Mouse (Mus musculus): ENCODE measurements around the gene Ppp2r5a. TPM values are rescaled to one million over a fixed set of nuclear protein-coding genes. Genes with fewer than 3 reads are reported as not detected.

Ppp2r5a gene
- polyA plus RNA-seq, 2 experiments, result 21.0 to 23.8 TPM

GRCm38 (mm10) chr1:191350355-191350754, 52.7 kb downstream of the Ppp2r5a start:
- DNase-seq (ENCODE audit: low read depth in 3 of 3, low spot score in 3 of 3), result no peak
- Histone ChIP-seq H3K9ac (replicated peaks) (no peak overlapping the region), H3K27ac (no peak overlapping the region), H3K4me1 (replicated peaks; ENCODE audit: control insufficient read depth in 2 of 2, insufficient read depth in 2 of 2, low read length in 1 of 2) (peaks cover 0 to 5% of the 10 kb centered on the region in 2 experiments; a peak in 2 of 4 replicates), H3K36me3 (replicated peaks; ENCODE audit: control insufficient read depth, insufficient read depth, low read depth) (peaks cover 38% of the 10 kb centered on the region), H3K4me3 (ENCODE audit: insufficient read depth in 1 of 2, low read depth in 2 of 2, low read length in 2 of 2) (no peak overlapping the region), H3K27me3 (ENCODE audit: control insufficient read depth, insufficient read depth, low read length) (no peaks in the 10 kb centered on the region), H3K9me3 (ENCODE audit: control insufficient read depth, low read length) (no peaks in the 10 kb centered on the region), H3K4me2 (ENCODE audit: low read depth) (no peak overlapping the region)
- ATAC-seq (ENCODE audit: insufficient read depth), result no peak
- 88% methylated on average over 5 of the region's 5 CpGs for WGBS (ENCODE audit: insufficient replicate concordance)
- no peak for TF ChIP-seq CTCF (IDR thresholded peaks at IDR 0.05; ENCODE audit: low read depth)
- no peak for TF ChIP-seq EP300 (IDR thresholded peaks at IDR 0.05; ENCODE audit: low read depth)

- H3K27me3 ChIP-seq (ENCODE audit: control insufficient read depth, insufficient read depth, low read length), result no peaks in the 10 kb centered on the region
- WGBS (ENCODE audit: insufficient replicate concordance), result 84% methylated on average over 23 of the region's 23 CpGs
- TF ChIP-seq EP300 (IDR thresholded peaks at IDR 0.05; ENCODE audit: low read depth), result no peak
- no peak for TF ChIP-seq CTCF (IDR thresholded peaks at IDR 0.05; ENCODE audit: low read depth)
- H3K36me3 ChIP-seq (replicated peaks; ENCODE audit: control insufficient read depth, insufficient read depth, low read depth), result peaks cover 32% of the 10 kb centered on the region
- no peaks in the 10 kb centered on the region for H3K9me3 ChIP-seq (ENCODE audit: control insufficient read depth, low read length)
- H3K4me3 ChIP-seq (ENCODE audit: insufficient read depth in 1 of 2, low read depth in 2 of 2, low read length in 2 of 2), result no peak overlapping the region
- no peak overlapping the region; the same call in 1 of the 2 replicates for H3K9ac ChIP-seq (replicated peaks)
- no peak overlapping the region for H3K27ac ChIP-seq
- peaks cover 0 to 5% of the 10 kb centered on the region in 2 experiments; a peak in 2 of 4 replicates for H3K4me1 ChIP-seq (replicated peaks; ENCODE audit: control insufficient read depth in 2 of 2, insufficient read depth in 2 of 2, low read length in 1 of 2)
- no peak for ATAC-seq (ENCODE audit: insufficient read depth)
- H3K4me2 ChIP-seq (ENCODE audit: low read depth), result no peak overlapping the region
- no peak for DNase-seq (ENCODE audit: low read depth in 3 of 3, low spot score in 3 of 3)
These were observed 53.5 kb downstream of the Ppp2r5a start for GRCm38 (mm10) chr1:191349486-191350037.

GRCm38 (mm10) chr1:191348996-191349395, 54.1 kb downstream of the Ppp2r5a start:
- 54% methylated on average over 5 of the region's 5 CpGs for WGBS (ENCODE audit: insufficient replicate concordance)
- Histone ChIP-seq H3K27me3 (ENCODE audit: control insufficient read depth, insufficient read depth, low read length) (no peaks in the 10 kb centered on the region), H3K36me3 (replicated peaks; ENCODE audit: control insufficient read depth, insufficient read depth, low read depth) (peaks cover 29% of the 10 kb centered on the region), H3K4me3 (ENCODE audit: insufficient read depth in 1 of 2, low read depth in 2 of 2, low read length in 2 of 2) (no peak overlapping the region), H3K9me3 (ENCODE audit: control insufficient read depth, low read length) (no peaks in the 10 kb centered on the region), H3K4me2 (ENCODE audit: low read depth) (no peak overlapping the region), H3K9ac (replicated peaks) (no peak overlapping the region; the same call in 1 of the 2 replicates), H3K27ac (no peak overlapping the region), H3K4me1 (replicated peaks; ENCODE audit: control insufficient read depth in 2 of 2, insufficient read depth in 2 of 2, low read length in 1 of 2) (peaks cover 0 to 5% of the 10 kb centered on the region in 2 experiments; a peak in 2 of 4 replicates)
- ATAC-seq (ENCODE audit: insufficient read depth), result peak; percentile 42
- no peak for DNase-seq (ENCODE audit: low read depth in 3 of 3, low spot score in 3 of 3)
- TF ChIP-seq CTCF (IDR thresholded peaks at IDR 0.05; ENCODE audit: low read depth) (no peak), EP300 (IDR thresholded peaks at IDR 0.05; ENCODE audit: low read depth) (no peak)

GRCm38 (mm10) chr1:191348592-191348991, 54.5 kb downstream of the Ppp2r5a start:
- Histone ChIP-seq H3K36me3 (replicated peaks; ENCODE audit: control insufficient read depth, insufficient read depth, low read depth) (peaks cover 25% of the 10 kb centered on the region), H3K27ac (no peak overlapping the region), H3K9me3 (ENCODE audit: control insufficient read depth, low read length) (no peaks in the 10 kb centered on the region), H3K27me3 (ENCODE audit: control insufficient read depth, insufficient read depth, low read length) (no peaks in the 10 kb centered on the region), H3K4me2 (ENCODE audit: low read depth) (no peak overlapping the region), H3K4me3 (ENCODE audit: insufficient read depth in 1 of 2, low read depth in 2 of 2, low read length in 2 of 2) (no peak overlapping the region), H3K9ac (replicated peaks) (no peak overlapping the region), H3K4me1 (replicated peaks; ENCODE audit: control insufficient read depth in 2 of 2, insufficient read depth in 2 of 2, low read length in 1 of 2) (peaks cover 0 to 5% of the 10 kb centered on the region in 2 experiments; a peak in 2 of 4 replicates)
- ATAC-seq (ENCODE audit: insufficient read depth), result no peak
- no peak for DNase-seq (ENCODE audit: low read depth in 3 of 3, low spot score in 3 of 3)
- WGBS (ENCODE audit: insufficient replicate concordance), result 73% methylated on average over 2 of the region's 2 CpGs
- no peak for TF ChIP-seq EP300 (IDR thresholded peaks at IDR 0.05; ENCODE audit: low read depth)
- TF ChIP-seq CTCF (IDR thresholded peaks at IDR 0.05; ENCODE audit: low read depth), result no peak

GRCm38 (mm10) chr1:191347602-191348001, 55.5 kb downstream of the Ppp2r5a start:
- TF ChIP-seq CTCF (IDR thresholded peaks at IDR 0.05; ENCODE audit: low read depth) (no peak), EP300 (IDR thresholded peaks at IDR 0.05; ENCODE audit: low read depth) (no peak)
- Histone ChIP-seq H3K4me2 (ENCODE audit: low read depth) (no peak overlapping the region), H3K36me3 (replicated peaks; ENCODE audit: control insufficient read depth, insufficient read depth, low read depth) (peaks cover 17% of the 10 kb centered on the region), H3K9ac (replicated peaks) (no peak overlapping the region), H3K9me3 (ENCODE audit: control insufficient read depth, low read length) (no peaks in the 10 kb centered on the region), H3K4me3 (ENCODE audit: insufficient read depth in 1 of 2, low read depth in 2 of 2, low read length in 2 of 2) (no peak overlapping the region), H3K27ac (no peak overlapping the region), H3K4me1 (replicated peaks; ENCODE audit: control insufficient read depth in 2 of 2, insufficient read depth in 2 of 2, low read length in 1 of 2) (peaks cover 0 to 5% of the 10 kb centered on the region in 2 experiments; a peak in 2 of 4 replicates), H3K27me3 (ENCODE audit: control insufficient read depth, insufficient read depth, low read length) (no peaks in the 10 kb centered on the region)
- DNase-seq (ENCODE audit: low read depth in 3 of 3, low spot score in 3 of 3) (no peak), ATAC-seq (ENCODE audit: insufficient read depth) (peak; percentile 19; the same call in 1 of the 2 replicates)
- WGBS (ENCODE audit: insufficient replicate concordance), result 91% methylated on average over 8 of the region's 8 CpGs
